Mouse (Mus musculus) ES-E14 (cell line): Measurements from ENCODE around the gene Kcnk5.

Experiments used
- CHD2 ChIP-seq: IDR thresholded peaks from 2 replicates; pipeline ENCODE4 v1.6.1; 2014; ENCODE audit warnings: mild to moderate bottlenecking, low read depth, low read length, inconsistent platforms
- HCFC1 ChIP-seq: IDR thresholded peaks from 2 replicates; pipeline ENCODE4 v1.6.1; 2012; ENCODE audit warnings: low read length, inconsistent platforms, borderline replicate concordance; ENCODE audit not compliant: insufficient read depth
- MAFK ChIP-seq: IDR thresholded peaks from 2 replicates; pipeline ENCODE4 v1.6.1; 2014; ENCODE audit warnings: mild to moderate bottlenecking, low read depth, low read length, inconsistent platforms; ENCODE audit not compliant: insufficient read depth
- ZC3H11A ChIP-seq: IDR thresholded peaks from 2 replicates; pipeline ENCODE4 v1.6.1; 2012; ENCODE audit warnings: low read depth, mild to moderate bottlenecking, inconsistent platforms, low read length, borderline replicate concordance
- ZNF384 ChIP-seq: IDR thresholded peaks from 2 replicates; pipeline ENCODE4 v1.6.1; 2012; ENCODE audit warnings: low read depth, low read length, inconsistent platforms

DNA sequence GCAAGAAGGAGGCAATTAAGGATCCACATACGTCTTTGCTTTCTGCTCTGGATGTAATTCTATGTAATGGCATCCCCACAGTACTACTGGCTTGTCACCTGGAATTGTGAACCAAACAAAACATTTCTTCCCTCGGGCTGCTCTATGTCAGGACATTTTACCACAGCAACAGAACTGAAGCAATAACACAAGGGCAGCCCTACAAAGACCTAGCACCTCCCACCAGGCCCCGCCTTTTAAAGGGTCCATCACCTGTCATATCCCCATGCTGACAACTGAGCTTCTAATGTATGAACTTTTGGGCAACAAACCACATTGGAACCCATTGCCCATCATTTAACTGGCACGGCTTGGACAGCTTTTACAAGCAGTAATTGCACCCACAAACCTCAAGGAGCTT is 21.7 kb upstream of the Kcnk5 start:
- TF ChIP-seq ZNF384: no peak
- TF ChIP-seq HCFC1: no peak
- no peak for TF ChIP-seq CHD2
- no peak for TF ChIP-seq ZC3H11A
- no peak for TF ChIP-seq MAFK
